ENCODE assay signal across 12 mouse cellular contexts in the genomic region with DNA sequence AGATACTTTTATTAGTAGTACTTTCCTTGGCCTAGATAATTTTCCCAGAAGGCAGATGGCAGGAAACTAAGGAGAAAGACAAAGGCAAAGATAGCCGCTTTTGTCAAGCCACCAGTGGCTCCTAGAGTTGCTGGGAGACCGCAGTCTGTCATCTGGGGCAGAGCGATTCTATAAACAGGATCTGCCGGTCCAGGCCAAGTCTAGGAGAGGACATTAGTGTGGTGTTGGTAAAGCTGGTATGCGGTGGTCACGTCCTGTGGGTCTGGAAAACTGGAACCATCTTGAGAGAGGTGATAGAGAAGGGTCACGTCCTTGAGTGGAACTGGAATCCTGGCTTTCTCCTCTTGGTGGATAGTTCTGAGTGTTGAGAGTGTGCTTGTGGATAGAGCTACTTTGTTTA. TPM values are rescaled to one million over a fixed set of nuclear protein-coding genes. Genes with fewer than 3 reads are reported as not detected.
DNase-seq lines count a peak whose midpoint lies in the region; ATAC-seq and TF ChIP-seq lines count a peak whose summit lies in the region.
"Had no signal": no experiment of that assay in that cellular context is flagged by ENCODE, and none has a peak within 500 bp of the region (broad histone marks: within the 10 kb centered on the region; RNA-seq: fewer than 3 reads in every experiment).

No protein-coding gene starts in this region.

- peak overlapping the region; percentile 48 for H3K4me2 ChIP-seq in heart, embryonic 15.5 days
- H3K4me2 ChIP-seq in liver, embryonic 16.5 days (ENCODE audit: low read depth, low read length) = peak overlapping the region; percentile 24; the same call in 1 of the 2 replicates
- H3K4me2 ChIP-seq in midbrain, postnatal 0 days (ENCODE audit: low read depth, low read length, poor library complexity, severe bottlenecking) = 0 out of 2 replicates have a peak overlapping the region, but pooled peaks have one; percentile 15

- peak overlapping the region; percentile 20; the same call in 1 of the 2 replicates for H3K27ac ChIP-seq in left cerebral cortex, adult 2 months
- H3K27ac ChIP-seq in heart, embryonic 15.5 days = peak overlapping the region; percentile 25
- H3K27ac ChIP-seq in liver, embryonic 16.5 days (ENCODE audit: low read length) = no peak overlapping the region; the same call in 1 of the 2 replicates
- no peak overlapping the region for H3K27ac ChIP-seq in midbrain, postnatal 0 days (ENCODE audit: low read depth, low read length)

- peaks cover 68% of the 10 kb centered on the region for H3K4me1 ChIP-seq in heart, embryonic 15.5 days (replicated peaks)
- peaks cover 59% of the 10 kb centered on the region for H3K4me1 ChIP-seq in liver, embryonic 16.5 days (ENCODE audit: control insufficient read depth, low read depth, low read length)
- H3K4me1 ChIP-seq in midbrain, postnatal 0 days (ENCODE audit: insufficient read depth, low read length) = peaks cover 15% of the 10 kb centered on the region

- ATAC-seq in heart, embryonic 15.5 days (replicated peaks; ENCODE audit: insufficient number of reproducible peaks, insufficient read depth, low FRiP score, low read depth) = no peak
- ATAC-seq in liver, embryonic 16.5 days (ENCODE audit: low read depth) = no peak
- ATAC-seq in midbrain, postnatal 0 days (ENCODE audit: low FRiP score) = no peak
- ATAC-seq: forebrain, embryonic 16.5 days; inflammation-experienced regulatory T-cells, adult 6 months had no signal

- H3K9ac ChIP-seq in heart, embryonic 15.5 days = no peak overlapping the region
- no peak overlapping the region for H3K9ac ChIP-seq in liver, embryonic 16.5 days (ENCODE audit: low read depth, low read length)
- H3K9ac ChIP-seq in midbrain, postnatal 0 days (replicated peaks; ENCODE audit: low read length, poor library complexity, severe bottlenecking) = no peak overlapping the region

- WGBS in heart, embryonic 15.5 days = 20% methylated on average over 7 of the region's 7 CpGs
- 60% methylated on average over 7 of the region's 7 CpGs for WGBS in liver, embryonic 16.5 days (ENCODE audit: insufficient replicate concordance)
- 60% methylated on average over 7 of the region's 7 CpGs for WGBS in midbrain, postnatal 0 days

- H3K9me3 ChIP-seq in heart, embryonic 15.5 days (replicated peaks) = no peaks in the 10 kb centered on the region
- H3K9me3 ChIP-seq in liver, embryonic 16.5 days (replicated peaks; ENCODE audit: control insufficient read depth, low read length) = no peaks in the 10 kb centered on the region
- H3K9me3 ChIP-seq in midbrain, postnatal 0 days (ENCODE audit: low read length) = no peaks in the 10 kb centered on the region

- intact Hi-C loops in left cerebral cortex, adult 2 months (cut with DNase I) = loop anchor here (5.0 kb wide), 4 partner anchors 33 to 148 kb away; no protein-coding TSS in a partner anchor
- intact Hi-C loops in left cerebral cortex, postnatal 36 days (cut with DNase I) = loop anchor here (5.0 kb wide), 4 partner anchors 73 to 213 kb away; no protein-coding TSS in a partner anchor

- H3K4me3 ChIP-seq in left cerebral cortex, adult 2 months = no peak overlapping the region
- no peak overlapping the region for H3K4me3 ChIP-seq in heart, embryonic 15.5 days
- H3K4me3 ChIP-seq in liver, embryonic 16.5 days (ENCODE audit: low read depth, low read length) = no peak overlapping the region
- H3K4me3 ChIP-seq in midbrain, postnatal 0 days (ENCODE audit: low read depth, low read length) = 0 out of 2 replicates have a peak overlapping the region, but pooled peaks have one; percentile 1

- no peaks in the 10 kb centered on the region for H3K36me3 ChIP-seq in heart, embryonic 15.5 days
- H3K36me3 ChIP-seq in liver, embryonic 16.5 days (ENCODE audit: control insufficient read depth, insufficient read depth) = no peaks in the 10 kb centered on the region
- H3K36me3 ChIP-seq in midbrain, postnatal 0 days (ENCODE audit: insufficient read depth, low read length) = no peaks in the 10 kb centered on the region

- no peaks in the 10 kb centered on the region for H3K27me3 ChIP-seq in heart, embryonic 15.5 days
- H3K27me3 ChIP-seq in liver, embryonic 16.5 days (ENCODE audit: control insufficient read depth, insufficient read depth, low read depth, low read length) = no peaks in the 10 kb centered on the region
- no peaks in the 10 kb centered on the region for H3K27me3 ChIP-seq in midbrain, postnatal 0 days (ENCODE audit: insufficient read depth, low read length)

- TF ChIP-seq CTCF in left cerebral cortex, adult 2 months (IDR thresholded peaks at IDR 0.05) = no peak
- TF ChIP-seq CTCF in midbrain, postnatal 0 days (IDR thresholded peaks at IDR 0.05) = no peak

- DNase-seq in left cerebral cortex, adult 2 months (ENCODE audit: extremely low spot score in 1 of 2, low spot score in 2 of 2) = no peak
- no peak for DNase-seq in left cerebral cortex, postnatal 36 days (ENCODE audit: low spot score in 2 of 2)
- no peak for DNase-seq in midbrain, postnatal 0 days (ENCODE audit: low spot score)
- no peak for DNase-seq in cerebellum, postnatal 25 days
- no peak for DNase-seq in kidney, adult 11 months
- no peak for DNase-seq in layer of hippocampus, adult 8-10 months (ENCODE audit: low spot score in 2 of 2)
- DNase-seq: embryo, embryonic 11 days; spleen, adult 18-20 months had no signal

RNA-seq across cellular contexts. Expression of a gene that starts 3.2 kb away (rescaled TPM):
- 10 to 100 TPM; 48.0 to 55.0 TPM for total RNA-seq in left cerebral cortex, adult 2 months (2021)
- total RNA-seq in left cerebral cortex, postnatal 36 days (2021) = 10 to 100 TPM; 49.3 to 53.9 TPM
- 20.9 and 21.4 TPM in 2 replicates for polyA plus RNA-seq in heart, embryonic 15.5 days (2015; fragmentation: Nextera tagmentation; extraction: Ambion mirVana)
- polyA plus RNA-seq in liver, embryonic 16.5 days (2015; fragmentation: Nextera tagmentation; extraction: Ambion mirVana) = 9.6 and 10.2 TPM in 2 replicates
- total RNA-seq in midbrain, postnatal 0 days (2014; rRNA removed) = 86.0 and 94.4 TPM in 2 replicates
- 25.8 and 27.3 TPM in 2 replicates for polyA plus RNA-seq in midbrain, postnatal 0 days (2015; fragmentation: Nextera tagmentation; extraction: Ambion mirVana)
- total RNA-seq in layer of hippocampus, adult 8-10 months (2022) = 10 to 100 TPM; 62.2 to 67.0 (median 64.0) TPM

Comparison
In these comparisons a context has a peak if more than half of its experiments do, and no peak if none do; other contexts are left out.
1. H3K27ac ChIP-seq: peak in left cerebral cortex, adult 2 months (single experiment) and heart, embryonic 15.5 days (single experiment); none in liver, embryonic 16.5 days (single experiment) and midbrain, postnatal 0 days (single experiment).
2. Peak in every context shown above with its lines, with median percentiles within 50 percentile points of each other: H3K4me2 ChIP-seq.